ENCODE assay signal across 8 mouse cellular contexts in the genomic region with DNA sequence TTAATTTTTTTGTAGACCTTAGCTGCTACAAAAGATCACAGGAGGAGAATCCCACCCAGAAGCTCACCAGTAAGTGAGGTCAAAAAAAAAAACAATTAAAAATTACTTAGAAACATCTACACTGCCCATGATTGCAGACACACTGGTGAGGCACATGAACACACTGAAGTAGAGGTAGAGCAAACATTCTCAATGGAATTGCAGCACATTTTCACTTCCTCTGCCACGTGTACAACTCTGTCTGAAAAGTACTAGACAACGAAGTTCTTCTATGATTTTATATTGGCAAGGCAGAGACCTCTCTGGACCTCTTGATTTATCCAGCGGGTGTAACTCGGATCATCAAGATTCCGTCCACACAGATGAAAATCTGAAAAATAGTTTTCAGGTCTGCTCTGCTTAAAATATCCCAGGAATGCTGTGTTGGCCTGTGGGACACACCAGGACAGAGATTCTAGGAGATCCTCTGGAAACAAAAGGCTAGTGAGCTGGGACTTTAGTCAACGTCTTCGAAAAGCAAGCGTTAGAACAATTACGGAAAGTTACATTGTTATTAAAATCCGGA. TPM values are rescaled to one million over a fixed set of nuclear protein-coding genes. Genes with fewer than 3 reads are reported as not detected.
DNase-seq lines count a peak whose midpoint lies in the region; ATAC-seq lines count a peak whose summit lies in the region.

No protein-coding gene starts in this region.

- 31% methylated on average over 10 of the region's 10 CpGs for WGBS in heart, embryonic 14.5 days
- 45% methylated on average over 10 of the region's 10 CpGs for WGBS in hindbrain, embryonic 11.5 days
- 40% methylated on average over 10 of the region's 10 CpGs for WGBS in midbrain, embryonic 11.5 days

- peak overlapping the region; percentile 95 for H3K9ac ChIP-seq in heart, embryonic 14.5 days (ENCODE audit: low read length)
- H3K9ac ChIP-seq in hindbrain, embryonic 11.5 days (ENCODE audit: low read depth, low read length): no peak overlapping the region; the same call in 1 of the 2 replicates
- H3K9ac ChIP-seq in midbrain, embryonic 11.5 days (ENCODE audit: low read length): peak overlapping the region; percentile 89; the same call in 1 of the 2 replicates

- intact Hi-C loops in heart, postnatal 14 days (cut with DNase I): no loop called here

- H3K9me3 ChIP-seq in heart, embryonic 14.5 days (ENCODE audit: control insufficient read depth, low read length): no peaks in the 10 kb centered on the region
- no peaks in the 10 kb centered on the region for H3K9me3 ChIP-seq in hindbrain, embryonic 11.5 days (ENCODE audit: control insufficient read depth, low read length)
- H3K9me3 ChIP-seq in midbrain, embryonic 11.5 days (ENCODE audit: control insufficient read depth, low read length): no peaks in the 10 kb centered on the region

- H3K27me3 ChIP-seq in heart, embryonic 14.5 days (ENCODE audit: control insufficient read depth, insufficient read depth, low read length): no peaks in the 10 kb centered on the region
- no peaks in the 10 kb centered on the region for H3K27me3 ChIP-seq in hindbrain, embryonic 11.5 days (ENCODE audit: control insufficient read depth, insufficient read depth, low read length)
- H3K27me3 ChIP-seq in midbrain, embryonic 11.5 days (ENCODE audit: control insufficient read depth, insufficient read depth, low read length): no peaks in the 10 kb centered on the region

- peak overlapping the region; percentile 84 for H3K4me2 ChIP-seq in heart, embryonic 14.5 days (ENCODE audit: low read length)
- H3K4me2 ChIP-seq in hindbrain, embryonic 11.5 days (replicated peaks; ENCODE audit: low read depth, low read length): peak overlapping the region; percentile 65; the same call in 1 of the 2 replicates
- H3K4me2 ChIP-seq in midbrain, embryonic 11.5 days: peak overlapping the region; percentile 63; the same call in 1 of the 2 replicates

- H3K27ac ChIP-seq in heart, embryonic 14.5 days (replicated peaks in 1 of 2; ENCODE audit: control insufficient read depth in 1 of 2, insufficient read depth in 1 of 2, low read depth in 2 of 2, low read length in 2 of 2): peak overlapping the region in 1 of 2 experiments; percentile 96; a peak in 1 of 4 replicates
- H3K27ac ChIP-seq in hindbrain, embryonic 11.5 days (ENCODE audit: low read depth, low read length): no peak overlapping the region
- H3K27ac ChIP-seq in midbrain, embryonic 11.5 days (ENCODE audit: low read depth, low read length): no peak overlapping the region

- ATAC-seq in heart, embryonic 14.5 days (ENCODE audit: insufficient number of reproducible peaks, insufficient read depth, low FRiP score, low read depth): no peak
- no peak for ATAC-seq in hindbrain, embryonic 11.5 days (ENCODE audit: low FRiP score)
- no peak for ATAC-seq in midbrain, embryonic 11.5 days (ENCODE audit: low FRiP score)

- peaks cover 0 to 16% of the 10 kb centered on the region in 2 experiments; a peak in 3 of 4 replicates for H3K4me1 ChIP-seq in heart, embryonic 14.5 days (ENCODE audit: control insufficient read depth in 2 of 2, insufficient read depth in 2 of 2, low read length in 2 of 2)
- H3K4me1 ChIP-seq in hindbrain, embryonic 11.5 days (replicated peaks; ENCODE audit: control insufficient read depth, insufficient read depth, low read length): no peaks in the 10 kb centered on the region
- peaks cover 4% of the 10 kb centered on the region; the same call in 1 of the 2 replicates for H3K4me1 ChIP-seq in midbrain, embryonic 11.5 days (ENCODE audit: control insufficient read depth, insufficient read depth, low read length)

- peak overlapping the region in 1 of 2 experiments; percentile 91; a peak in 3 of 4 replicates for H3K4me3 ChIP-seq in heart, embryonic 14.5 days (ENCODE audit: control insufficient read depth in 1 of 2, insufficient read depth in 1 of 2, low read depth in 1 of 2, low read length in 2 of 2)
- H3K4me3 ChIP-seq in hindbrain, embryonic 11.5 days (ENCODE audit: low read depth, low read length): peak overlapping the region; percentile 90; the same call in 1 of the 2 replicates
- H3K4me3 ChIP-seq in midbrain, embryonic 11.5 days (ENCODE audit: low read depth, low read length): peak overlapping the region; percentile 90; the same call in 1 of the 2 replicates

- no peak for DNase-seq in heart, postnatal 14 days
- DNase-seq in ZHBTc4 (ENCODE audit: low read depth, low spot score): peak; percentile 33
- peak; percentile 3 for DNase-seq in hindbrain, embryonic 11.5 days (ENCODE audit: low spot score)
- DNase-seq in midbrain, embryonic 11.5 days (ENCODE audit: low spot score, missing footprints): peak; percentile 57
- no peak for DNase-seq in frontal cortex, postnatal 14 days (ENCODE audit: low spot score in 2 of 2)
- no peak for DNase-seq in layer of hippocampus, adult 18-20 months (ENCODE audit: low spot score in 2 of 2)
- no peak for DNase-seq in right cerebral cortex, adult 18-20 months

- H3K36me3 ChIP-seq in heart, embryonic 14.5 days (ENCODE audit: control insufficient read depth, insufficient read depth, low read length): peaks cover 7% of the 10 kb centered on the region; the same call in 1 of the 2 replicates
- H3K36me3 ChIP-seq in hindbrain, embryonic 11.5 days (ENCODE audit: control insufficient read depth, insufficient read depth, low read length): no peaks in the 10 kb centered on the region
- no peaks in the 10 kb centered on the region for H3K36me3 ChIP-seq in midbrain, embryonic 11.5 days (ENCODE audit: control insufficient read depth, insufficient read depth, low read length)

RNA-seq across cellular contexts. Expression of a gene that starts 1.0 kb away (rescaled TPM):
- polyA plus RNA-seq in heart, embryonic 14.5 days (2014; fragmentation: Nextera tagmentation; extraction: Ambion mirVana): 8.3 and 9.7 TPM in 2 replicates
- 10 to 100 TPM; 27.3 to 30.8 TPM for total RNA-seq in heart, postnatal 14 days (2021)
- 15.3 and 18.4 TPM in 2 replicates for polyA plus RNA-seq in hindbrain, embryonic 11.5 days (2014; fragmentation: Nextera tagmentation; extraction: Ambion mirVana)
- 10.8 and 11.8 TPM in 2 replicates for polyA plus RNA-seq in midbrain, embryonic 11.5 days (2014; fragmentation: Nextera tagmentation; extraction: Ambion mirVana)
- total RNA-seq in layer of hippocampus, adult 18-20 months (2021): 10 to 100 TPM; 41.8 to 42.0 TPM

Comparison
In these comparisons a context has a peak if more than half of its experiments do, and no peak if none do; other contexts are left out.
1. DNase-seq: peak in ZHBTc4 (single experiment), hindbrain, embryonic 11.5 days (single experiment) and midbrain, embryonic 11.5 days (single experiment); none in heart, postnatal 14 days (0 of 2), frontal cortex, postnatal 14 days (0 of 2), layer of hippocampus, adult 18-20 months (0 of 2) and right cerebral cortex, adult 18-20 months (single experiment).
2. Peak in every context shown above with its lines, with median percentiles within 50 percentile points of each other: H3K4me2 ChIP-seq.